Mouse (Mus musculus): ENCODE data around the gene Ccar1.
"Not testable (repeated sequence)": the region's sequence is repeated elsewhere in the genome, so short reads cannot be mapped to it uniquely, and the experiment has no call there.

Gene Ccar1

DNA sequence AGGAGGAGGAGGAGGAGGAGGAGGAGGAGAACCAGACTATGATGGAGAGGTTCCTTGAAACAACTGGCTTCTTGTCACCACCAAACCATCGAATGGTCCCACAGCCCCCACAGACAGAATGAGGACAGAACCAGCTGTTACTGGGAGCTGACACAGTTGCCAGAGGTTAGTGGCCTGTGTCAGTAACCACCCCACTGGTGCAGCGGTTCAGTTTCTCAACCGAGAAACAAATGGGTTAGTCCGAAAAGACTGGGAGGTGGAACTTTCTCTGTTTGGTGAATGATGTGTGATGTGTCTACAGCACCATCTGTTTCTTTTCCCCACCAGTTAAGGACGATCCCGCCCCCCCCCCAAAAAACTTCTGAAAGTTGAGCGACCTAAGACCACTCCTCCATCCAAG lies 67.2 kb downstream of the Ccar1 start:
- DNase-seq = no peak

- no peak for DNase-seq
Observed at GRCm38 (mm10) chr10:62722701-62723100, 69.4 kb downstream of the Ccar1 start.

GRCm38 (mm10) chr10:62720574-62720973 lies 71.5 kb downstream of the Ccar1 start:
- not testable (repeated sequence) for DNase-seq

DNA sequence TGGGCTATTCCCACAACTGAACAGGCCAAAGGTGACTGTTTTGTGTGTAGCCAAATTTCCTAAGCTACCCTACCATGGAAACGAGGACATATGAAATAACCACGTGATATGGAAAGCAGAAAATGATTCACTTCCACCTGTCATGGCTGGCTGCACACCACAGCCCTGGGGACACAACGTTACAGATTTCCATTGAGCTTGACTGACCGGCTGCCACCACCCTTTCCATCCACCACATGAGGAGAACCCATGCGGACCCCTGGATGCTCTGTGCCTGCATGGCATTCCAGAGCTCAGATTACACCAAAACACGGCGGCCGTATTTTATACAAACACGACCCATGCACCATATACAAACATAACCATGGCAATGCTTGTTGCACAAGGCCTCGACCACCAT lies 78.6 kb downstream of the Ccar1 start:
- DNase-seq = peak; percentile 3

GRCm38 (mm10) chr10:62703579-62703978 lies 88.5 kb downstream of the Ccar1 start:
- DNase-seq = no peak

GRCm38 (mm10) chr10:62702436-62702835 lies 89.7 kb downstream of the Ccar1 start:
- no peak for DNase-seq
